Mouse (Mus musculus): ENCODE measurements around the gene Zfr. TPM values are rescaled to one million over a fixed set of nuclear protein-coding genes. Genes with fewer than 3 reads are reported as not detected.

Gene Zfr
- 47.5 and 49.1 TPM in 2 replicates for total RNA-seq (2012; rRNA removed)
- total RNA-seq (2014; rRNA removed), result 84.9 and 99.0 TPM in 2 replicates
- polyA plus RNA-seq (2012; ENCODE audit: insufficient read length, low read depth), result 89.3 and 89.8 TPM in 2 replicates

GRCm38 (mm10) chr15:12117242-12118092 is at the start of gene Zfr:
Gene Zfr (plus strand): TSS chr15:12117831.
- H3K27me3 ChIP-seq (replicated peaks), result no peaks in the 10 kb centered on the region
- TF ChIP-seq MXI1 (IDR thresholded peaks at IDR 0.05; ENCODE audit: low read depth, low read length), result no peak; the same call in none of the 2 replicates
- peak; percentile 86 for TF ChIP-seq POLR2A (IDR thresholded peaks at IDR 0.05; ENCODE audit: low read depth, low read length)
- TF ChIP-seq POLR2AphosphoS2 (IDR thresholded peaks at IDR 0.05; ENCODE audit: low read depth, low read length), result 0 out of 2 replicates have a peak, but pooled peaks have one; percentile 55
- TF ChIP-seq CHD1 (IDR thresholded peaks at IDR 0.05; ENCODE audit: low read depth, low read length), result 0 out of 2 replicates have a peak, but pooled peaks have one; percentile 55
- TF ChIP-seq TCF12 (IDR thresholded peaks at IDR 0.05; ENCODE audit: low read depth, low read length), result peak; percentile 41; the same call in 1 of the 2 replicates
- 0 out of 2 replicates have a peak, but pooled peaks have one; percentile 38 for TF ChIP-seq ELF1 (IDR thresholded peaks at IDR 0.05; ENCODE audit: low read depth, low read length)
- peak; percentile 52 for TF ChIP-seq SIN3A (IDR thresholded peaks at IDR 0.05; ENCODE audit: low read length)
- TF ChIP-seq TBP (conservative IDR thresholded peaks at IDR 0.05; ENCODE audit: low read depth, low read length), result 0 out of 2 replicates have a peak, but pooled peaks have one; percentile 33
- TF ChIP-seq RAD21 (IDR thresholded peaks at IDR 0.05; ENCODE audit: low read depth, low read length), result no peak
- peak; percentile 87 for TF ChIP-seq NRF1 (IDR thresholded peaks at IDR 0.05; ENCODE audit: low read depth, low read length)
- TF ChIP-seq BHLHE40 (IDR thresholded peaks at IDR 0.05; ENCODE audit: low read depth, low read length), result no peak
- TF ChIP-seq KAT2A (IDR thresholded peaks at IDR 0.05; ENCODE audit: insufficient replicate concordance, low read length), result peak; percentile 83; the same call in 1 of the 2 replicates
- TF ChIP-seq MAZ (IDR thresholded peaks at IDR 0.05; ENCODE audit: low read depth, low read length), result peak; percentile 38; the same call in 1 of the 2 replicates
- TF ChIP-seq MYC (IDR thresholded peaks at IDR 0.05; ENCODE audit: low read depth, low read length), result peak; percentile 40; the same call in 1 of the 2 replicates
- no peak for TF ChIP-seq JUN (IDR thresholded peaks at IDR 0.05; ENCODE audit: insufficient read depth, low read depth, low read length)
- peak; percentile 87 for TF ChIP-seq NELFE (IDR thresholded peaks at IDR 0.05; ENCODE audit: low read depth, low read length)
- TF ChIP-seq HCFC1 (IDR thresholded peaks at IDR 0.05; ENCODE audit: low read depth, low read length), result peak; percentile 96
- peak; percentile 77 for TF ChIP-seq CHD2 (IDR thresholded peaks at IDR 0.05; ENCODE audit: low read length)
- peak; percentile 58; the same call in 1 of the 2 replicates for TF ChIP-seq ZMIZ1 (IDR thresholded peaks at IDR 0.05; ENCODE audit: low read depth, low read length)
- no peak for TF ChIP-seq MAX (IDR thresholded peaks at IDR 0.05; ENCODE audit: low read length)
- peak in 1 of 2 experiments; percentile 40; a peak in 2 of 4 replicates for TF ChIP-seq CTCF (conservative IDR thresholded peaks at IDR 0.05 in 1 of 2, IDR thresholded peaks at IDR 0.05 in 1 of 2; ENCODE audit: low read depth in 2 of 2, low read length in 2 of 2)
- TF ChIP-seq PAX5 (IDR thresholded peaks at IDR 0.05; ENCODE audit: low read length), result peak; percentile 87; the same call in 1 of the 2 replicates
- no peaks in the 10 kb centered on the region for H3K9me3 ChIP-seq (replicated peaks; ENCODE audit: low read length)
- peak within 1 kb of the TSS; percentile 68 for H3K27ac ChIP-seq (ENCODE audit: insufficient read depth, low read depth)
- peaks cover 30% of the 10 kb centered on the region for H3K79me2 ChIP-seq (replicated peaks; ENCODE audit: control insufficient read depth, extremely low read depth, insufficient read depth, poor library complexity, severe bottlenecking)
- peaks cover 0 to 16% of the 10 kb centered on the region in 2 experiments for H3K36me3 ChIP-seq (replicated peaks in 1 of 2; ENCODE audit: control insufficient read depth in 1 of 2, insufficient read depth in 1 of 2, low read length in 1 of 2)
- peaks cover 10 to 61% of the 10 kb centered on the region in 2 experiments for H3K4me1 ChIP-seq (ENCODE audit: control insufficient read depth in 1 of 2, insufficient read depth in 2 of 2)
- peak within 1 kb of the TSS; percentile 66 to 93 (median 91) for H3K4me3 ChIP-seq (replicated peaks in 1 of 3; ENCODE audit: low read depth in 2 of 3, low read length in 2 of 3, poor library complexity in 1 of 3)
- peak within 1 kb of the TSS; percentile 90 for H3K4me2 ChIP-seq (ENCODE audit: insufficient read depth, low read depth, poor library complexity, severe bottlenecking)
- in situ Hi-C loops (cut with MboI; ENCODE audit: low pct_ligation_motif_present, low pct_unique_long_range_greater_than_20kb, low sequenced_read_pairs) (no loop called here), dilution Hi-C loops (cut with MboI; ENCODE audit: extremely low pct_ligation_motif_present, extremely low pct_unique_long_range_greater_than_20kb, low sequenced_read_pairs) (no loop called here)
- DNase-seq (ENCODE audit: extremely low read depth), result peak; percentile 91
- H3K9ac ChIP-seq (ENCODE audit: insufficient read depth, low read depth), result peak within 1 kb of the TSS; percentile 98
